Mouse (Mus musculus) liver, postnatal 0 days (tissue): ENCODE results near the gene Zpr1. TPM values are rescaled to one million over a fixed set of nuclear protein-coding genes. Genes with fewer than 3 reads are reported as not detected.

ENCODE experiments used
- ATAC-seq: fragments of 200-750 bp; cut with Nextera tagmentation; 2 replicates; pipeline ENCODE4 v1.8.0; 2017; ENCODE audit warnings: mild to moderate bottlenecking, moderate library complexity
- DNase-seq: peaks from one replicate; pipeline ENCODE4 v3.0.0-alpha.2; 2016
- H3K27ac ChIP-seq: fragments of 300-500 bp; sonication (generic); 2 replicates; pipeline ENCODE4 v1.5.1; 2014; ENCODE audit warnings: antibody characterized with exemption, moderate library complexity, mild to moderate bottlenecking, low read depth
- H3K27me3 ChIP-seq: fragments of 300-500 bp; sonication (generic); 2 replicates; pipeline ENCODE4 v1.6.1; 2014; ENCODE audit warnings: low read length, control low read depth, mixed read lengths; ENCODE audit not compliant: insufficient read depth
- H3K36me3 ChIP-seq: fragments of 300-500 bp; sonication (generic); replicated peaks from 2 replicates; pipeline ENCODE4 v1.6.1; 2014; ENCODE audit warnings: mild to moderate bottlenecking, control low read depth, low read length, moderate library complexity, mixed read lengths; ENCODE audit not compliant: insufficient read depth
- H3K4me1 ChIP-seq: fragments of 300-500 bp; sonication (generic); 2 replicates; pipeline ENCODE4 v1.6.1; 2014; ENCODE audit warnings: antibody characterized with exemption, mild to moderate bottlenecking, control low read depth; ENCODE audit not compliant: insufficient read depth
- H3K4me2 ChIP-seq: fragments of 300-500 bp; sonication (generic); 2 replicates; pipeline ENCODE4 v1.6.1; 2014; ENCODE audit warnings: low read depth, mild to moderate bottlenecking, low read length, moderate library complexity, mixed read lengths
- H3K4me3 ChIP-seq: fragments of 300-500 bp; sonication (generic); 2 replicates; pipeline ENCODE4 v1.5.1; 2014; ENCODE audit warnings: low read depth, low read length
- H3K9ac ChIP-seq: fragments of 300-500 bp; sonication (generic); replicated peaks from 2 replicates; pipeline ENCODE4 v1.6.1; 2014; ENCODE audit warnings: mild to moderate bottlenecking, moderate library complexity
- H3K9me3 ChIP-seq: fragments of 300-500 bp; sonication (generic); 2 replicates; pipeline ENCODE4 v1.6.1; 2016; ENCODE audit warnings: mild to moderate bottlenecking, control low read depth, low read length, mixed read lengths
- CTCF ChIP-seq: sonication (generic); IDR thresholded peaks from 2 replicates; pipeline ENCODE4 v1.5.1; 2016; ENCODE audit warnings: antibody characterized with exemption, low read depth
- EP300 ChIP-seq: IDR thresholded peaks from 2 replicates; pipeline ENCODE4 v1.6.1; 2016; ENCODE audit warnings: antibody characterized with exemption, low read depth, mild to moderate bottlenecking
- WGBS: fragments of 180-500 bp; shearing (Covaris S2); extraction: QIAGEN DNeasy Blood & Tissue Kit; methylation state at CpG from one replicate; pipeline ENCODE4 v1.1.7; 2014; ENCODE audit not compliant: insufficient replicate concordance; 5-methylcytosine and 5-hydroxymethylcytosine counted together
- polyA plus RNA-seq: library from polyadenylated mRNA; unstranded; fragments of >200 nt; fragmentation: Nextera tagmentation; extraction: Ambion mirVana; gene quantifications from 2 replicates; pipeline ENCODE4 v1.2.1, GENCODE M21; 2015

Zpr1 gene
- polyA plus RNA-seq, 1 experiment from 2014 or later, result 21.8 TPM

GRCm38 (mm10) chr9:46270782-46271181 lies 2.1 kb upstream of the Zpr1 start:
- Histone ChIP-seq H3K4me3 (peak overlapping the region; percentile 38), H3K9me3 (no peaks in the 10 kb centered on the region), H3K36me3 (peaks cover 12% of the 10 kb centered on the region), H3K9ac (peak overlapping the region; percentile 63; the same call in 1 of the 2 replicates), H3K4me1 (peaks cover 15% of the 10 kb centered on the region), H3K4me2 (peak overlapping the region; percentile 65), H3K27ac (peak overlapping the region; percentile 44; the same call in 1 of the 2 replicates), H3K27me3 (no peaks in the 10 kb centered on the region)
- 90% methylated on average over 4 of the region's 4 CpGs for WGBS
- no peak for DNase-seq
- ATAC-seq, result no peak
- TF ChIP-seq EP300 (no peak), CTCF (no peak)

DNA sequence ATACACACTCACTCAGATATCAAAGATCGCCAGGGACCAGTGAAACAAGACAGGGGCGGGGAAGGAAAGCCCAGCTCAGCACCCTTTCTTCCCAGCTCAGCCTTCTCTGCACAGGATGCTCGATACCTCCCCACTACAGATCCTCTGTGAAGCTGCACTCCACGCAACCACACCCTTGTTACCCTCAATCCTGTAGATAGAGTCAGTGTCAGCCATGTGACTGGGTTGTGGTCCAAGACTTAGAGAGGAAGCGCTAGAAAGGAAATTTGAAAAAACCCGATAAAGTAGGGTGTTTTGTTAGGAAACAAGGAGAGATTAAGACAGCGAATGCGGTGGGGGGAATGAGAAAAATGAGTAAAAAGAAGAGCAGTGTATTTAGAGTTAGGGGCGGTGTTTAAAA lies 794 bp upstream of the Zpr1 start:
- no peak overlapping the region for H3K9ac ChIP-seq
- peaks cover 15% of the 10 kb centered on the region for H3K4me1 ChIP-seq
- H3K4me2 ChIP-seq, result peak overlapping the region; percentile 72
- peaks cover 25% of the 10 kb centered on the region for H3K36me3 ChIP-seq
- TF ChIP-seq EP300, result no peak
- no peak for TF ChIP-seq CTCF
- ATAC-seq, result peak; percentile 16
- H3K27ac ChIP-seq, result peak overlapping the region; percentile 82
- peak overlapping the region; percentile 67; the same call in 1 of the 2 replicates for H3K4me3 ChIP-seq
- no peaks in the 10 kb centered on the region for H3K27me3 ChIP-seq
- peak; percentile 49 for DNase-seq
- no peaks in the 10 kb centered on the region for H3K9me3 ChIP-seq
- 45% methylated on average over 9 of the region's 9 CpGs for WGBS

- H3K4me3 ChIP-seq, result 0 out of 2 replicates have a peak overlapping the region, but pooled peaks have one; percentile 67
- H3K9ac ChIP-seq, result no peak overlapping the region
Measured at GRCm38 (mm10) chr9:46274494-46274893, 1.6 kb downstream of the Zpr1 start.

DNA sequence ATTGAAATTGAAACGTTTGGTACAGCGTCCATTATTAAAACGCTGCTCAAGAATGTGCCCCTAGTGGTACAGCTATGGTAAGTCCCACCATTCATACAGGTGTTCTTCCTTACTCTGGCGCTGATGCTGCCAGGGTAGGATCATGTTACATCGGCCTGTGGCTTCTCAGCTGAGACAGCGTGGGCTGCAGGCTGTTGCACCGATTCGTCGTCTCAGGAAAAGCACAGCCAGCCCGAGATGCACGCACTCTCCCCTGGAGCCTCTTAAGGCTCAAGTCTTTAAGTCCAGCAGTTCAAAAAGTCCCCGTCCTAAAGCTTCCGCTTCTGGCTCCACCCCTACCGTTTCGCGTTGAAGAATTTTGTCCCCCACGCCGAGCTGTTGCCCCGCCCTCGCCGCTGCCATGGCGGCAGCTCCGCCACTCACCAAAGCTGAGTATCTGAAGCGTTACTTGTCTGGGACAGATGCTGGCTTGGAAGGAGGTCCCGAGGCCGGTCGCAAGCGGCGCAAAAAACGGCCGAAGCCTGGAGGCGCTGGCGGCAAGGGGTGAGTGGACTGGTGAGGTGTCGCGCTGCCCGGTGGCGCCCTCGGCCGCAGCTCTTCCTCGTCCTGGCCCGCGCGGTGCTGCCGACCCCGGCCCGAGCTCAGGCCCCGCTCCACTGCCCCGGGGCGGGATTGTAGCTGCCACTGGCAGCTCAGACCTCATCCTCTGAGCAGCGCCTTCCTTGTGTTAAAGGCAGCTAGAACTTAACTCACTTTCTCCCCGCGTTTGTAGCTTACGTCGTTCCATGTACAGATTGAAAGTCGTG lies 10.0 kb downstream of the Zpr1 start, which contains the start of gene Bud13:
Bud13 (plus strand) TSS at position 378 of the 806 bp plus-strand sequence.
- under 1% methylated on average over 55 of the region's 55 CpGs for WGBS
- H3K9ac ChIP-seq, result peak within 1 kb of the TSS; percentile 94
- peaks cover 51% of the 10 kb centered on the region for H3K36me3 ChIP-seq
- TF ChIP-seq CTCF, result peak; percentile 74
- TF ChIP-seq EP300, result peak; percentile 51; the same call in 1 of the 2 replicates
- H3K27me3 ChIP-seq, result no peaks in the 10 kb centered on the region
- no peaks in the 10 kb centered on the region for H3K9me3 ChIP-seq
- peak within 1 kb of the TSS; percentile 84 for H3K4me2 ChIP-seq
- peak; percentile 93 for ATAC-seq
- peak within 1 kb of the TSS; percentile 97 for H3K4me3 ChIP-seq
- peaks cover 7% of the 10 kb centered on the region for H3K4me1 ChIP-seq
- peak; percentile 93 for DNase-seq
- H3K27ac ChIP-seq, result peak within 1 kb of the TSS; percentile 76

More at GRCm38 (mm10) chr9:46274494-46274893, 1.6 kb downstream of the Zpr1 start:
- TF ChIP-seq EP300, result no peak
- no peak for TF ChIP-seq CTCF
- Histone ChIP-seq H3K9me3 (no peaks in the 10 kb centered on the region), H3K27me3 (no peaks in the 10 kb centered on the region), H3K4me2 (peak overlapping the region; percentile 72), H3K27ac (no peak overlapping the region), H3K4me1 (peaks cover 11% of the 10 kb centered on the region), H3K36me3 (peaks cover 47% of the 10 kb centered on the region)
- WGBS, result 76% methylated on average over 9 of the region's 9 CpGs
- no peak for DNase-seq
- no peak for ATAC-seq

DNA sequence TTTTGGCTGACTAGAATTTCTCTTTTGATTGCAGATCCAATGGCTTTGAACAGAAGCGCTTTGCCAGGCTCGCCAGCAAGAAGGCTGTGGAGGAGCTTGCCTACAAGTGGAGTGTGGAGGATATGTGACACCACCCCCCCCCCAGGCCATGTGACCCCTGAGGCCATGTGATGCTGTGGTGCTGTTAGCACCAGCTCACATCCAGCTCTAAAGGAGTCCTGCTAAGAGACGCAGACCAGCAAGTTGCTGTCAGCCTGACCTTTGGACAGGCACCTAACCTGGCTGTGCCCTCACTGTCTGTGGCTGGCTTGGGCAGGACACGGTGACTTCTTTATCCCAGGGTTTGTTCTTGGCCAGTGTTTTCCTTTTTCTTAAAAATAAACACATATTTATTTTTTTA lies 25.5 kb downstream of the Zpr1 start:
- DNase-seq, result no peak

GRCm38 (mm10) chr9:46302142-46302541 lies 29.3 kb downstream of the Zpr1 start:
- Histone ChIP-seq H3K36me3 (peaks cover 22% of the 10 kb centered on the region), H3K27me3 (no peaks in the 10 kb centered on the region), H3K4me3 (no peak overlapping the region), H3K4me1 (no peaks in the 10 kb centered on the region), H3K27ac (no peak overlapping the region), H3K9ac (no peak overlapping the region), H3K9me3 (no peaks in the 10 kb centered on the region), H3K4me2 (no peak overlapping the region)
- peak; percentile 55 for DNase-seq
- WGBS, result 3% methylated on average over 2 of the region's 2 CpGs
- ATAC-seq, result no peak
- TF ChIP-seq EP300 (no peak), CTCF (peak; percentile 94)

More for the DNA sequence above, 25.5 kb downstream of the Zpr1 start:
- ATAC-seq, result peak; percentile 45; the same call in 1 of the 2 replicates
- Histone ChIP-seq H3K4me1 (no peaks in the 10 kb centered on the region), H3K9ac (peak overlapping the region; percentile 7; the same call in 1 of the 2 replicates), H3K4me3 (no peak overlapping the region), H3K9me3 (no peaks in the 10 kb centered on the region), H3K36me3 (peaks cover 37% of the 10 kb centered on the region), H3K27me3 (no peaks in the 10 kb centered on the region), H3K27ac (no peak overlapping the region), H3K4me2 (no peak overlapping the region)
- WGBS, result 73% methylated on average over 4 of the region's 4 CpGs
- no peak for TF ChIP-seq EP300
- no peak for TF ChIP-seq CTCF
